Mouse (Mus musculus): Measurements from ENCODE around the gene Mcl1. TPM values are rescaled to one million over a fixed set of nuclear protein-coding genes. Genes with fewer than 3 reads are reported as not detected.

Gene Mcl1
- polyA plus RNA-seq, 1 experiment from 2014 or later, result 74.3 TPM

GRCm38 (mm10) chr3:95693821-95694807 lies 35.5 kb downstream of the Mcl1 start:
- Histone ChIP-seq H3K9me3 (no peaks in the 10 kb centered on the region), H3K4me3 (no peak overlapping the region), H3K27ac (replicated peaks) (no peak overlapping the region), H3K4me2 (replicated peaks) (no peak overlapping the region), H3K4me1 (peaks cover 17% of the 10 kb centered on the region; the same call in 1 of the 2 replicates), H3K27me3 (no peaks in the 10 kb centered on the region), H3K9ac (replicated peaks) (no peak overlapping the region), H3K36me3 (no peaks in the 10 kb centered on the region)
- no peak for ATAC-seq (ENCODE audit: low FRiP score, low read depth)
- 68% methylated on average over 11 of the region's 11 CpGs for WGBS

- WGBS, result 94% methylated on average over 11 of the region's 11 CpGs
- no peak for ATAC-seq (ENCODE audit: low FRiP score, low read depth)
- H3K27ac ChIP-seq (replicated peaks), result no peak overlapping the region
- H3K27me3 ChIP-seq, result no peaks in the 10 kb centered on the region
- H3K9me3 ChIP-seq, result no peaks in the 10 kb centered on the region
- H3K9ac ChIP-seq (replicated peaks), result no peak overlapping the region
- H3K4me1 ChIP-seq, result peaks cover 11% of the 10 kb centered on the region; the same call in 1 of the 2 replicates
- H3K4me3 ChIP-seq, result no peak overlapping the region
- no peaks in the 10 kb centered on the region for H3K36me3 ChIP-seq
- no peak overlapping the region for H3K4me2 ChIP-seq (replicated peaks)
Observed at GRCm38 (mm10) chr3:95694808-95695703, 36.5 kb downstream of the Mcl1 start.

GRCm38 (mm10) chr3:95695796-95696195 lies 37.2 kb downstream of the Mcl1 start:
- no peak overlapping the region for H3K27ac ChIP-seq (replicated peaks)
- H3K4me2 ChIP-seq (replicated peaks), result no peak overlapping the region
- H3K4me3 ChIP-seq, result no peak overlapping the region
- peaks cover 11% of the 10 kb centered on the region; the same call in 1 of the 2 replicates for H3K4me1 ChIP-seq
- no peaks in the 10 kb centered on the region for H3K9me3 ChIP-seq
- no peak overlapping the region for H3K9ac ChIP-seq (replicated peaks)
- WGBS, result 46% methylated on average over 3 of the region's 3 CpGs
- H3K36me3 ChIP-seq, result no peaks in the 10 kb centered on the region
- H3K27me3 ChIP-seq, result no peaks in the 10 kb centered on the region
- ATAC-seq (ENCODE audit: low FRiP score, low read depth), result no peak

- H3K4me1 ChIP-seq, result peaks cover 11% of the 10 kb centered on the region; the same call in 1 of the 2 replicates
- no peak overlapping the region for H3K27ac ChIP-seq (replicated peaks)
- H3K9me3 ChIP-seq, result no peaks in the 10 kb centered on the region
- ATAC-seq (ENCODE audit: low FRiP score, low read depth), result no peak
- no peaks in the 10 kb centered on the region for H3K27me3 ChIP-seq
- no peak overlapping the region for H3K9ac ChIP-seq (replicated peaks)
- H3K36me3 ChIP-seq, result no peaks in the 10 kb centered on the region
- H3K4me2 ChIP-seq (replicated peaks), result no peak overlapping the region
- no peak overlapping the region for H3K4me3 ChIP-seq
- WGBS, result 38% methylated on average over 7 of the region's 7 CpGs
Observed at GRCm38 (mm10) chr3:95696360-95696759, 37.8 kb downstream of the Mcl1 start.

GRCm38 (mm10) chr3:95698286-95698685 lies 39.7 kb downstream of the Mcl1 start:
- Histone ChIP-seq H3K4me2 (replicated peaks) (no peak overlapping the region), H3K36me3 (no peaks in the 10 kb centered on the region), H3K27ac (replicated peaks) (no peak overlapping the region), H3K9me3 (no peaks in the 10 kb centered on the region), H3K4me1 (peaks cover 21% of the 10 kb centered on the region), H3K9ac (replicated peaks) (no peak overlapping the region), H3K27me3 (no peaks in the 10 kb centered on the region), H3K4me3 (no peak overlapping the region)
- WGBS, result 93% methylated on average over 4 of the region's 4 CpGs
- ATAC-seq (ENCODE audit: low FRiP score, low read depth), result no peak

- ATAC-seq (ENCODE audit: low FRiP score, low read depth), result no peak
- no peak overlapping the region for H3K4me2 ChIP-seq (replicated peaks)
- no peaks in the 10 kb centered on the region for H3K36me3 ChIP-seq
- no peak overlapping the region for H3K4me3 ChIP-seq
- no peaks in the 10 kb centered on the region for H3K9me3 ChIP-seq
- H3K4me1 ChIP-seq, result peaks cover 21% of the 10 kb centered on the region
- no peak overlapping the region for H3K9ac ChIP-seq (replicated peaks)
- WGBS, result 59% methylated on average over 6 of the region's 6 CpGs
- H3K27me3 ChIP-seq, result no peaks in the 10 kb centered on the region
- H3K27ac ChIP-seq (replicated peaks), result no peak overlapping the region
Observed at GRCm38 (mm10) chr3:95700233-95700681, 41.7 kb downstream of the Mcl1 start.

GRCm38 (mm10) chr3:95701085-95701484 lies 42.5 kb downstream of the Mcl1 start:
- ATAC-seq (ENCODE audit: low FRiP score, low read depth), result no peak
- 77% methylated on average over 2 of the region's 2 CpGs for WGBS
- no peak overlapping the region for H3K9ac ChIP-seq (replicated peaks)
- H3K27me3 ChIP-seq, result no peaks in the 10 kb centered on the region
- no peaks in the 10 kb centered on the region for H3K9me3 ChIP-seq
- no peak overlapping the region for H3K4me2 ChIP-seq (replicated peaks)
- no peaks in the 10 kb centered on the region for H3K36me3 ChIP-seq
- peaks cover 14% of the 10 kb centered on the region for H3K4me1 ChIP-seq
- no peak overlapping the region for H3K27ac ChIP-seq (replicated peaks)
- H3K4me3 ChIP-seq, result no peak overlapping the region

GRCm38 (mm10) chr3:95701877-95702540 lies 43.4 kb downstream of the Mcl1 start:
- Histone ChIP-seq H3K4me3 (peak overlapping the region; percentile 25), H3K27ac (replicated peaks) (peak overlapping the region; percentile 47; the same call in 1 of the 2 replicates), H3K9me3 (no peaks in the 10 kb centered on the region), H3K36me3 (no peaks in the 10 kb centered on the region), H3K9ac (replicated peaks) (peak overlapping the region; percentile 35; the same call in 1 of the 2 replicates), H3K4me1 (peaks cover 10% of the 10 kb centered on the region), H3K27me3 (no peaks in the 10 kb centered on the region), H3K4me2 (replicated peaks) (peak overlapping the region; percentile 52)
- peak; percentile 92 for ATAC-seq (ENCODE audit: low FRiP score, low read depth)
- 4% methylated on average over 24 of the region's 24 CpGs for WGBS

- Histone ChIP-seq H3K36me3 (no peaks in the 10 kb centered on the region), H3K9ac (replicated peaks) (no peak overlapping the region), H3K4me1 (peaks cover 10% of the 10 kb centered on the region), H3K27me3 (no peaks in the 10 kb centered on the region), H3K27ac (replicated peaks) (no peak overlapping the region), H3K4me2 (replicated peaks) (no peak overlapping the region), H3K4me3 (no peak overlapping the region), H3K9me3 (no peaks in the 10 kb centered on the region)
- 98% methylated on average over 3 of the region's 3 CpGs for whole genome bisulfite sequencing
- ATAC-seq (ENCODE audit: low FRiP score, low read depth), result no peak
Observed at GRCm38 (mm10) chr3:95703276-95703675, 44.7 kb downstream of the Mcl1 start.

- WGBS, result 89% methylated on average over 4 of the region's 4 CpGs
- Histone ChIP-seq H3K36me3 (no peaks in the 10 kb centered on the region), H3K4me1 (peaks cover 10% of the 10 kb centered on the region), H3K4me3 (no peak overlapping the region), H3K9me3 (no peaks in the 10 kb centered on the region), H3K27ac (replicated peaks) (no peak overlapping the region), H3K27me3 (no peaks in the 10 kb centered on the region), H3K9ac (replicated peaks) (no peak overlapping the region), H3K4me2 (replicated peaks) (no peak overlapping the region)
- no peak for ATAC-seq (ENCODE audit: low FRiP score, low read depth)
Observed at GRCm38 (mm10) chr3:95704612-95705011, 46.0 kb downstream of the Mcl1 start.

- H3K4me3 ChIP-seq, result no peak overlapping the region
- WGBS, result 88% methylated on average over 4 of the region's 4 CpGs
- ATAC-seq (ENCODE audit: low FRiP score, low read depth), result no peak
- peaks cover 10% of the 10 kb centered on the region for H3K4me1 ChIP-seq
- no peak overlapping the region for H3K4me2 ChIP-seq (replicated peaks)
- no peaks in the 10 kb centered on the region for H3K27me3 ChIP-seq
- no peak overlapping the region for H3K9ac ChIP-seq (replicated peaks)
- no peak overlapping the region for H3K27ac ChIP-seq (replicated peaks)
- no peaks in the 10 kb centered on the region for H3K36me3 ChIP-seq
- H3K9me3 ChIP-seq, result no peaks in the 10 kb centered on the region
Observed at GRCm38 (mm10) chr3:95706273-95706672, 47.7 kb downstream of the Mcl1 start.
